Mouse (Mus musculus) heart, embryonic 14.5 days (tissue): Measurements from ENCODE around the gene Rdh9. TPM values are rescaled to one million over a fixed set of nuclear protein-coding genes. Genes with fewer than 3 reads are reported as not detected.
A peak's percentile ranks its signal among the peaks of the same experiment; 100 is the strongest.

ENCODE experiments used
- ATAC-seq: fragments of 200-750 bp; cut with Nextera tagmentation; 2 replicates; pipeline ENCODE4 v1.8.0; 2017; ENCODE audit warnings: low read depth, moderate TSS enrichment; ENCODE audit not compliant: insufficient number of reproducible peaks, insufficient read depth, low FRiP score
- H3K27ac ChIP-seq, 2 experiments: fragments of 200-500 bp in 1 of 2; fragments of 300-500 bp in 1 of 2; sonication (generic) in 1 of 2; replicated peaks in 1 of 2; 2 replicates each; pipeline ENCODE4 v1.5.1; 2012 to 2014; ENCODE audit warnings: low read depth in 2 of 2, low read length in 2 of 2, control low read depth in 1 of 2, mild to moderate bottlenecking in 1 of 2, mixed read lengths in 1 of 2; ENCODE audit not compliant: control insufficient read depth in 1 of 2, insufficient read depth in 1 of 2
- H3K27me3 ChIP-seq: fragments of 300-500 bp; sonication (generic); 2 replicates; pipeline ENCODE4 v1.6.1; 2014; ENCODE audit warnings: mild to moderate bottlenecking, low read length, control low read depth; ENCODE audit not compliant: control insufficient read depth, insufficient read depth
- H3K36me3 ChIP-seq: fragments of 300-500 bp; sonication (generic); 2 replicates; pipeline ENCODE4 v1.6.1; 2014; ENCODE audit warnings: mild to moderate bottlenecking, control low read depth, low read length, mixed read lengths; ENCODE audit not compliant: control insufficient read depth, insufficient read depth
- H3K4me1 ChIP-seq, 2 experiments: fragments of 200-500 bp in 1 of 2; fragments of 300-500 bp in 1 of 2; sonication (generic) in 1 of 2; 2 replicates each; pipeline ENCODE4 v1.6.1; 2012 to 2014; ENCODE audit warnings: low read length in 2 of 2, control low read depth in 1 of 2, mixed read lengths in 1 of 2; ENCODE audit not compliant: control insufficient read depth in 2 of 2, insufficient read depth in 2 of 2
- H3K4me2 ChIP-seq: fragments of 300-500 bp; sonication (generic); 2 replicates; pipeline ENCODE4 v1.6.1; 2014; ENCODE audit warnings: mild to moderate bottlenecking, low read length
- H3K4me3 ChIP-seq, 2 experiments: fragments of 200-500 bp in 1 of 2; fragments of 300-500 bp in 1 of 2; sonication (generic) in 1 of 2; 2 replicates each; pipeline ENCODE4 v1.5.1; 2012 to 2014; ENCODE audit warnings: low read length in 2 of 2, mild to moderate bottlenecking in 2 of 2, control low read depth in 1 of 2, low read depth in 1 of 2, moderate library complexity in 1 of 2; ENCODE audit not compliant: control insufficient read depth in 1 of 2, insufficient read depth in 1 of 2
- H3K9ac ChIP-seq: fragments of 300-500 bp; sonication (generic); 2 replicates; pipeline ENCODE4 v1.6.1; 2014; ENCODE audit warnings: mild to moderate bottlenecking, low read length
- H3K9me3 ChIP-seq: fragments of 300-500 bp; sonication (generic); 2 replicates; pipeline ENCODE4 v1.6.1; 2016; ENCODE audit warnings: low read length, control low read depth; ENCODE audit not compliant: control insufficient read depth
- WGBS: fragments of 180-500 bp; shearing (Covaris S2); extraction: QIAGEN DNeasy Blood & Tissue Kit; methylation state at CpG from one replicate; pipeline ENCODE4 v1.1.7; 2014; 5-methylcytosine and 5-hydroxymethylcytosine counted together
- polyA plus RNA-seq: library from polyadenylated mRNA; unstranded; fragments of >200 nt; fragmentation: Nextera tagmentation; extraction: Ambion mirVana; gene quantifications from 2 replicates; pipeline ENCODE4 v1.2.1, GENCODE M21; 2014

The Rdh9 gene
- polyA plus RNA-seq, 1 experiment from 2014 or later: 0.14 TPM

DNA sequence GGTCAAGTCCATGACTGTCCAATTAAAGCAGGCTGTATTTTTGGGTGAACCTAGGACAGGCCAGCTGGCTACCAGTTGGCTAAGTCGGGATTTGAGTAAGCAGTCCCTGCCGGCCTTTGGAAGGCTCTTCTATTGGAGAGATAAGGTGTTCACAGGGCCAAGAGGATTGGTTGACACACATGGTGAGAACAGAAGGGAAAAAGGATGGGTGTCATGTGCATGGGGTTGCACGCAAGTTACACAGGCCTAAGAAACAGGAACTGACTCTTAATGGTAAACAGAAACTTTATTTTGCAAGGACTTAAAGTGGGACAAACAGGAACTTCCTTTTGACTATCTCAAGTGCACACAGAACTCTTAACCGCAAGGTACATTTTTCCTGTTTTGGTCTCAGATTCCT is 39.3 kb upstream of the Rdh9 start:
- Histone ChIP-seq H3K4me3 (no peak overlapping the region), H3K9me3 (no peaks in the 10 kb centered on the region), H3K4me1 (peaks cover 6 to 11% of the 10 kb centered on the region in 2 experiments; a peak in 3 of 4 replicates), H3K27ac (no peak overlapping the region), H3K27me3 (no peaks in the 10 kb centered on the region), H3K36me3 (peaks cover 8% of the 10 kb centered on the region), H3K9ac (no peak overlapping the region), H3K4me2 (no peak overlapping the region)
- ATAC-seq: no peak
- 41% methylated on average over 4 of the region's 4 CpGs for WGBS

DNA sequence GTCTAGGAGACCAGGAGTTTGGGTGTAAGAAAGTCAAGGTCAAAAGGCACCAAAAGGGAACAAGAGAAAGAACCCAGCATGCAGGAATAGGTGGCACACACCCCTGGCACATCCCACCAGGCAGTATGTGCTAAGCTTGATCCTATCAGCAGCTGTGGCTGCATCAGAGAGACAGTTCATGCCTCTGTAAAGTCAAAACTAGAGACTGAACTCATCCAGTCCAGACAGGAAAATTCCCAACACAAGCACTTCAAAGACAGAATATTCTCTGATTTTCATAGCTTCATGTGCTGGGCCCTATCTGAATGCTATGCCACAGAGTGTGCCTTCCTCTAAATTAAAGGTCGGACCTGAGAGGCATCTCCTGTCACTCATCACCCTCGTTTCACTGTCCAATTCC is 38.6 kb upstream of the Rdh9 start:
- Histone ChIP-seq H3K36me3 (peaks cover 14% of the 10 kb centered on the region), H3K4me2 (no peak overlapping the region), H3K9ac (no peak overlapping the region), H3K4me3 (no peak overlapping the region), H3K9me3 (no peaks in the 10 kb centered on the region), H3K4me1 (peaks cover 6 to 11% of the 10 kb centered on the region in 2 experiments; a peak in 3 of 4 replicates), H3K27me3 (no peaks in the 10 kb centered on the region), H3K27ac (no peak overlapping the region)
- 30% methylated on average over 2 of the region's 2 CpGs for WGBS
- no peak for ATAC-seq

DNA sequence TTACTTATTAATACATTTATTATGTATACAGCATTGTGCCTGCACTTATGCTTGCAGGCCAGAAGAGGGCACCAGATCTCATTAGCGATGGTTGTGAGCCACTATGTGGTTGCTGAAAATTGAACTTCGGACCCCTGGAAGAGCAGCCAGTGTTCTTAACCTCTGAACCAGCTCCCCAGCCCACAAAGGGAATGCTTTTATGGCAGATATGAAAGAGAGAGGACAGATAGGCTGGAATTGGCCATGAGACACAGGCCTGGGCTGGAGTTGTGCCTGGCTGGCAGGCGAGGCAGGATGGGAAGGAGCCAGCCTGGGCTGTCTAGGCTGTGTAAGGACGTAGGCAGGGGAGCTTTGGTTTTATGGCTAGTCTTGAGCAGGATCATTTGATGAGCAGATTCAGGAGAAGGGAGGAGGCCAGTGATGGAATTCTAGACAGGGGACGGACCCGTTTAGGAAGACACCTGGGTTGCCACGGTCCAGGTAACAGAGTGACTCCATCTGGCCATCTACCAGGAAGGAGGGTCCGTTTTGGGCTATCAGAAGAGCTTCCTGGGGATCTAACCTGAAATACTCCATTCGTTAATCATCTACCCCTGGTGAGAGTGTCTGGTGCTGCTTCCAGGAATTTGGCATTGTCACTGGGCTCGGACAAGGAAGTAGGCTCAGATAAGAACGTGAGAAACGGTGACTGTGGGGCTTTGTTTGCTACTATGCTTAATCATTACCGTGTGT is 37.9 kb upstream of the Rdh9 start:
- ATAC-seq: no peak
- no peaks in the 10 kb centered on the region for H3K27me3 ChIP-seq
- no peak overlapping the region for H3K27ac ChIP-seq
- H3K4me2 ChIP-seq: peak overlapping the region; percentile 88
- H3K9me3 ChIP-seq: no peaks in the 10 kb centered on the region
- no peak overlapping the region for H3K4me3 ChIP-seq
- H3K4me1 ChIP-seq: peaks cover 6 to 11% of the 10 kb centered on the region in 2 experiments; a peak in 3 of 4 replicates
- peak overlapping the region; percentile 98 for H3K9ac ChIP-seq
- WGBS: 39% methylated on average over 13 of the region's 13 CpGs
- peaks cover 22% of the 10 kb centered on the region for H3K36me3 ChIP-seq

DNA sequence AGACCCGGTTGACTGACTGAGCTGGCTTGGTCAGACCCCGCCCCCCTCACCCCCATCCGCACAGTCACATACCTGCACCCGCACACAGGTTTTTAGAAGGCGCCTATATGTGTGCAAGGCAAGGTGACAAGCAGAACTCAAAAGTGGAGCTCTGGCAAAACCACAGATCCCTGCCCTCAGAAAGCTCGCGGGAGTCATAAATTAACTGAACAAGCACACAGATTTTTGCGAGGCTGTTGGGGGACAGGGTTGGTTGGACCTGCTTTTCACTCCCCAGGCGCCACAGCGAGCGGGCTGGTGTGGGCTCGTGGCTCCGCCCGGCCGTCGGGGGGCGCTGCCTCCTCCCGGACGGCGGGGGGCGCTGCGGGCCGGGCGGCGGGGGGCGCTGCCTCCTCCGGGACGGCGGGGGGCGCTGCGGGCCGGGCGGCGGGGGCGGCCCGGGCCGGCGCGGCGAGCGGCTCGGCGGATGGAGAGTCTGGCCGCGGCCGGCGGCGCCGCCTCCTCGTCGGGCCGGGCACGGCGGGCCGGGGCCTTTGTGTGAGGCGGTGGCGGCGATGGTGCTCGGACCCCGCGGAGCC is 37.0 kb upstream of the Rdh9 start, which contains the start of gene Zbtb39:
Gene Zbtb39, plus strand, starts transcription at position 456 of the 578 bp plus-strand sequence.
- Histone ChIP-seq H3K9ac (peak within 1 kb of the TSS; percentile 98), H3K4me1 (peaks cover 3 to 11% of the 10 kb centered on the region in 2 experiments; a peak in 2 of 4 replicates), H3K4me3 (peak within 1 kb of the TSS; percentile 81 to 97), H3K27ac (peak within 1 kb of the TSS in 1 of 2 experiments; percentile 84; a peak in 2 of 4 replicates), H3K27me3 (no peaks in the 10 kb centered on the region), H3K4me2 (peak within 1 kb of the TSS; percentile 88), H3K36me3 (peaks cover 30% of the 10 kb centered on the region), H3K9me3 (no peaks in the 10 kb centered on the region)
- under 1% methylated on average over 41 of the region's 61 CpGs for WGBS
- ATAC-seq: peak; percentile 78

- Histone ChIP-seq H3K4me3 (peak overlapping the region; percentile 81 to 97), H3K27ac (peak overlapping the region in 1 of 2 experiments; percentile 84; a peak in 2 of 4 replicates), H3K4me1 (peaks cover 3 to 11% of the 10 kb centered on the region in 2 experiments; a peak in 2 of 4 replicates), H3K9me3 (no peaks in the 10 kb centered on the region), H3K4me2 (peak overlapping the region; percentile 88), H3K9ac (peak overlapping the region; percentile 98), H3K36me3 (peaks cover 36% of the 10 kb centered on the region), H3K27me3 (no peaks in the 10 kb centered on the region)
- under 1% methylated on average over 48 of the region's 55 CpGs for WGBS
- ATAC-seq: peak; percentile 51
Measured at GRCm38 (mm10) chr10:127739661-127740161, 36.5 kb upstream of the Rdh9 start.

- no peak for ATAC-seq
- H3K36me3 ChIP-seq: peaks cover 76% of the 10 kb centered on the region
- WGBS: 68% methylated on average over 5 of the region's 5 CpGs
Measured at GRCm38 (mm10) chr10:127744661-127745060, 31.5 kb upstream of the Rdh9 start.

DNA sequence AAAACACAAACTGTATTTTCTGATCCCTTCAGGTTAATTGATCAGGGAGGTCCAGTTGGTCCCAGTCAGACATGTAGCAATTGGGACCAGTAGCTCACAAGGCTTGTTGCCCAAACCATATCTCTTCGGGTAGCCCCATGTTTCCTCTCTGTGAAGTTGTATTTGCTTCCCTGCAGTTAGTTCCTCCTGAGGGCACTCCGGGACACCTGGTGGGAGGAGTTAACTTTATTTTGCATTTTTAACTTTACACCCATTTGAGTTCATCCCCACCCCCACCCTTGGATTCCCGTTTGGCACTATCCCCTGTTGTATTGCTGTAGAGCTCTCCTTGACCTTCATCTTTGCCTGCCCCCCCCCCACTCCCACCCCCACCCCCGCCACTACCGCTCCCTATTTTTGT is 30.3 kb upstream of the Rdh9 start:
- H3K4me3 ChIP-seq: no peak overlapping the region
- 65% methylated on average over 5 of the region's 5 CpGs for WGBS
- H3K27me3 ChIP-seq: no peaks in the 10 kb centered on the region
- no peak overlapping the region for H3K9ac ChIP-seq
- peaks cover 76% of the 10 kb centered on the region for H3K36me3 ChIP-seq
- H3K9me3 ChIP-seq: no peaks in the 10 kb centered on the region
- H3K4me1 ChIP-seq: peaks cover 6 to 9% of the 10 kb centered on the region in 2 experiments
- H3K4me2 ChIP-seq: no peak overlapping the region
- no peak for ATAC-seq
- no peak overlapping the region for H3K27ac ChIP-seq

More at GRCm38 (mm10) chr10:127744661-127745060, 31.5 kb upstream of the Rdh9 start:
- H3K4me3 ChIP-seq: no peak overlapping the region
- no peak overlapping the region for H3K27ac ChIP-seq
- no peak overlapping the region for H3K9ac ChIP-seq
- H3K4me1 ChIP-seq: peaks cover 3 to 18% of the 10 kb centered on the region in 2 experiments
- no peaks in the 10 kb centered on the region for H3K9me3 ChIP-seq
- no peaks in the 10 kb centered on the region for H3K27me3 ChIP-seq
- no peak overlapping the region for H3K4me2 ChIP-seq
